Mouse (Mus musculus) lung, adult 10 weeks (tissue): ENCODE results near the gene Dgke. TPM values are rescaled to one million over a fixed set of nuclear protein-coding genes. Genes with fewer than 3 reads are reported as not detected.

Experiments used
- polyA plus RNA-seq: library from polyadenylated mRNA; stranded (reverse); fragments of 350-450 nt; fragmentation: Illumina TruSeq; extraction: RNeasy Lipid Tissue Mini Kit (QIAGEN cat#74804); gene quantifications from one replicate; pipeline ENCODE4 v1.2.3, GENCODE M21; 2014; ENCODE audit warnings: low read depth, low replicate concordance; ENCODE audit not compliant: insufficient read depth

Dgke gene
- polyA plus RNA-seq, result 4.5 TPM

GRCm38 (mm10) chr11:89066750-89067149 lies at the start of gene Dgke:
Gene Dgke, minus strand, starts transcription at chr11:89066850.

GRCm38 (mm10) chr11:89073541-89073940 lies 6.9 kb upstream of the Dgke start, which contains the start of gene Gm525:
Gene Gm525, plus strand, starts transcription at chr11:89073841.

DNA sequence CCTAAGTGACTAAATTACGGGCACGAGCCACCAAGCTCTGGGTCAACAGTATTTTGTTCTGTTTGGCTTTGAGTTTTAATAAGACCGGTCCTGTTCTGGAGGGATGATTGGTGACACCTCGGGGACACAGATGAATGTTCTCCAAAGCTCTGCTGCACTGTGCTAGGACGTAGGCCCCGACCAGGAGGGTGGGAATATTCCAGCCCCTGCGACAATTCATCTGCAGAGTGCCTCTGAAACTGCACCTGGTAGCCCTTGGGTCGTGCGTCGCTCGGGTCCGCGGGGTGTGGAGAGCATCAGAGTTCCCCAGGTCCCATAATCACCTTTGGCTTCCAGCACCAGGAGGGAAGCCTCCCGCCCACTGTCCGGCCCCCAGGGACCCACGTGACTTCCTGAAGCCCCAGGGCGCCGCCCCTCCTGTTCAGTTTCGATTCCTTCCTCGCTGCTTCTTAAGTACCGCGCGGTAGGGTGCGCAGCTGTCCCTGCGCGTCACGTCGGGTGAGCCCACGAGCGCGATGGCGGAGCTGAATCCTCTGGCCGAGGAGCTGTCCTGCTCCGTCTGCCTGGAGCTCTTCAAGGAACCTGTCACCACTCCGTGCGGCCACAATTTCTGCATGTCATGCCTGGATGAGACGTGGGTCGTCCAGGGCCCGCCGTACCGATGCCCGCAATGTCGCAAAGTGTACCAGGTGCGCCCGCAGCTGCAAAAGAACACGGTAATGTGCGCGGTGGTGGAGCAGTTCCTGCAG lies 67.5 kb downstream of the Dgke start, which contains the start of gene Trim25:
TSS of gene Trim25 (plus strand) at position 403 of the 749 bp plus-strand sequence.

Other genes with a start within 250 kb of the Dgke start
- gene Akap1, start 202.3 kb downstream of the Dgke start, polyA plus RNA-seq, result 8.5 TPM
- 34.4 TPM for gene Scpep1, start 111.4 kb downstream of the Dgke start, polyA plus RNA-seq
- not detected for gene Elobl, start 99.9 kb downstream of the Dgke start, polyA plus RNA-seq
- gene Coil, start 96.6 kb downstream of the Dgke start, polyA plus RNA-seq, result 4.1 TPM
- 21.9 TPM for gene Trim25, start 67.5 kb downstream of the Dgke start, polyA plus RNA-seq
- gene Gm525, start 7.0 kb upstream of the Dgke start, polyA plus RNA-seq, result not detected
- 0.45 TPM for gene Nog, start 235.5 kb upstream of the Dgke start, polyA plus RNA-seq